Mouse (Mus musculus) T-cell, adult 2 months (primary cell): ENCODE results near the gene Tuba8.
A peak's percentile ranks its signal among the peaks of the same experiment; 100 is the strongest.

ENCODE experiments used
- DNase-seq: peaks from one replicate; pipeline ENCODE4 v3.0.0; 2022; ENCODE audit warnings: low spot score

Tuba8 gene

GRCm38 (mm10) chr6:121210149-121210925, at the start of gene Tuba8:
TSS of gene Tuba8 (plus strand) at chr6:121210696.
- peak; percentile 21 for DNase-seq

DNA sequence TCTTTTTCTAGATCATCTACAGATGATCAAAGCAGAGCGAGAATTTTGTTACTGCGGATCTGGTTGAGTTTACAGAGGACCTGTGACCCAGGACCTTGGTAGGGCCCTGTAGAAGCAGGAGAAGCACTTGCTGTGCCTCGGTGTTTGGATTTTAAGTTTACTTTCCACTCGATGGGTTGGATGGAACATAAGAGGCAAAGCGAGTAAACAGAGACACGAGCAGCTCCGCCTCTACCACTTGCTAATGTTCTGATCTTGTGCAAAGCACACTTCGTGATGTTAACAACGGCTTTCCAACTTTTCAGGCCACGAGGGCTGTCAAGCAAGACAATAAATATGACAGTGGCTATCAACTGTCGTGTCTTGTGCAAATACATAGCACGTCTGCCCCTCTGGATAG, 47.9 kb upstream of the Tuba8 start:
- no peak for DNase-seq

GRCm38 (mm10) chr6:121166098-121166552, 44.4 kb upstream of the Tuba8 start:
- no peak for DNase-seq

DNA sequence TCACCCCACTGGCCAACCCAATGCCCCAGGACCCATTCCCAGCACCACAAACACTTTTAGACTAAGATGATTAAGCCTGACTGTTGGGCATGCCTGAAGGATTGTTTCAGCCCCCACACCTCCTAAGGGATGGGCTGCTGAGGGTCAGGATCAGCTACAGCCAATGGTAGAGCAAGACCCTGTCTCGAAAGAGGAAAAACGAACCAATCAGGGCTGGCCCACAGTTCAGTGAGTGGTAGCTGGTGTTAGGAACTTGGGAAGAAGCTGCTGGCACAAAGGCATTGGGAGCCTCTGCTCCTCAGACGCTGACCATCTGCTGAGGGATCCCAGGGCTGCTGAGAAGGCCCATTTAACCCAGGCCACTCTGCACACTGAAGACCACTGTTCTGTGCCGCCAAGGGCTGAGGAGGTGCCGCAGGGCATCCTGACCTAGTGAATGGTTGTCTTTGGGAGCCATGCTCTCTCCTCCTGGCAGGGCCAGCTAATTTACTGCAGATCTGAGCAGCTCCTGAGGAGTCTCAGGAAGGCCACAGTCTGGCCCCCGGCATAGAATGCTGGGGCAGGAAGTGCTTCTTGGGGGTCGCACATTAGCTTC, 43.0 kb upstream of the Tuba8 start:
- DNase-seq = no peak

GRCm38 (mm10) chr6:121171102-121171501, 39.4 kb upstream of the Tuba8 start:
- DNase-seq = no peak

DNA sequence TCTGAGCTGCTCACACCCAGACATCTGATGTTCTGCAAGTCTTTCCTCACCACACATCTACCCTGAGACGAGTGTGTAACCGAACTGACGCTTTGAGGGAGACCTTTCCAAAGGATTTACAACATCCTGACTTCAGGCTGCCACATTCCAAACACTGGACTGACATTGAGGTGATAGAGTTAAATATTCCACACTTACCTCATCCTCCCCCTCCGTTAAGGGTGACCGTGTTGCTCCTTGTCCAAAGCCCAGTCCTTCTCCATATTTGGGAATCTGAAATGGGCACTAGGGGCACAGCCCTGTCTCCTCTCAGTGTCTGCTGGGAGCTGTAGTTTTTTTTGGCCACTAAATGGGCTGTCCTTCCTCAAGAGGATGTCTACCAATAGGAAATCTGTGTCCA, 37.0 kb upstream of the Tuba8 start:
- DNase-seq = no peak

DNA sequence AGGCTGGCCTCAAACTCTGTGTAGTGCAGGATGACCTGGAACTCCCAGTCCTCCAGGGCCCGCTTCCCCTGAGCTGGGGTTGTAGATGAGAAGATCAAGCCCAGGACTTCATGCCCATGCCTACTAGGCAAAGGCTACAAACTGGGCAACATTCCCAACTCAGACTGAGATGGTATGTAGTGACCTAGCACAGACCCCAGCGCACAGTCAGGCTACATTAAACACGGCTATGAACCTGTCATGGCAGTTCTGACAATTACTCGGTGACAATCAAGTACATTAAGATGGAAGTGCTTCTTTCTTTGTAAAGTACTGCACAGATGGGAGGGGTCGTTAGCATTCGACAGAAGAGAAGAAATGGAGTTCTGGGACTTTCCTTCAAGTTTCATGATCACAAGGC, 35.7 kb upstream of the Tuba8 start:
- DNase-seq = no peak

DNA sequence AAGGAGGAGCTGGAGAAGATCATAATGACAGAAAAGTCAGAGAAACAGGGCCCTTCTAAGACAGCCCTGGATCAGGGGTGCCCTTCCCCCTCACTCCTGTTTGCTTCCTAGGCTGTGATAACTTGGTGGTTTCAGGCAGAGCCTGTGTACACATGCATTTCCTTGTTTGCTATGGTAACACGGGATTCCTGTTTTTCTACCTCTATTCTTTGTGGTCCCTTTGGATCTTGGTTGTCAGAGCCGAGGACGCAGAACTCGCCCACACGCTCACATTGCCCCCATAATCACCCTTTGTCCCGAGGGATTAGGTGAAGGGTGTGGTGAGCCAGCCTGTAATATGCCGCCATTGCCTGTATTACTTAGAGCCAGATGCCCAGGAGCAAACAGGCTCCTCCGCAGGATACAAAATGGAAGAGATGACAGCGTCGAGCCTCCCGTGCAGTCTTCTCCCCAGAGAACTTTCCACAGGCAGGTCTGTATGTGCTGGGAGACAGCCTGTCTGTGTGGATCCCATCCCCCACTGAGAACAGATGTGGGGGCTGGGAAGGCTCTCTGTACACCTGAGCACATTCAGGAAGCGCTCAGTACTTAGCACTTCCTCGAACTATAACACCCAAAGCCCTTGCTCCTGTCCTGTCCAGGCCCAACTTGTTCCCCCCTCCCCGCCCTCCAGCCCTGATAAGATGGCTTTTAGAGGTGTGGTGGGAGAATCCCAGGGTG, 34.3 kb upstream of the Tuba8 start:
- no peak for DNase-seq

- DNase-seq = no peak
These were observed 33.8 kb upstream of the Tuba8 start for GRCm38 (mm10) chr6:121176731-121177098.

GRCm38 (mm10) chr6:121177118-121177708, 33.3 kb upstream of the Tuba8 start:
- no peak for DNase-seq

- DNase-seq = peak; percentile 42
These were observed 31.7 kb upstream of the Tuba8 start for GRCm38 (mm10) chr6:121178700-121179358.

- no peak for DNase-seq
These were observed 30.6 kb upstream of the Tuba8 start for GRCm38 (mm10) chr6:121179846-121180245.

DNA sequence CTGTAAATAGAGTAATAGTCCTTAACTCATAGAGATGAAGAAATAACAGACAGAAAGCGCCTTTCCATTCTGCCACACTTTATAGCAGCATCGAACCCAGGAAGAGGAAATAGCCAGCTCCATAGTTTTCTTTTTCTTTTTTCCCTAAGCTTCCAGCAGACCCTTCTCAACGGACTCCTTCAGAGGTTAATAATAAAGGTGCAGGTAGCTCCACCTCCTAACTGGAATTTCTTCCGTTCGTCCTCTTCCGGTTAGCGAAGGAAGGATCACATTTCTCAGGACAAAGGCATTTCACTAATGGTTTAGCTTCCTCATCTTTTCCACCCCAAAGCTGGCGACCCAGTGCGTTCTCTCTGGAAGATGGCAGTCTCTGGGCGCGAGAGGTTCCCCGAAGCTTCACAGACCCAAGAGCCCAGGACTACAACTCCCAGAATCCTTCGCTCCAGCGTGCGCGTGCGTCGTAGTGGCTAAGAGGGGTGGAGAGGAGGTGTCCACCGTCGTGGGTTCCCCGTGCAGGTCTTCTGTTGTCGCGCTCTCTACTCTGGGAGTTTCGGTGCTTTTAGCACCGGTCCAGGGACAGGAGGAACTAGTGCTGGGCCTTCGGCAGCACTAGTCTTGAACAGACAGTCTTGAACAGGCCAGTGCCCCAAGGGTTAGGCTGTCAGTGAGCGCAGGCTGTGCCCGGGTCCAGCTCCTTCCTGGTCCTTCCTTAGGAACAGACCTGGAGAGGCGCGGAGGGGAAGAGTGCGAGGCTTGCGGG, 26.9 kb upstream of the Tuba8 start, which contains the start of gene Pex26:
TSS of gene Pex26 (plus strand) at position 254 of the 760 bp plus-strand sequence.
- DNase-seq = peak; percentile 95

DNA sequence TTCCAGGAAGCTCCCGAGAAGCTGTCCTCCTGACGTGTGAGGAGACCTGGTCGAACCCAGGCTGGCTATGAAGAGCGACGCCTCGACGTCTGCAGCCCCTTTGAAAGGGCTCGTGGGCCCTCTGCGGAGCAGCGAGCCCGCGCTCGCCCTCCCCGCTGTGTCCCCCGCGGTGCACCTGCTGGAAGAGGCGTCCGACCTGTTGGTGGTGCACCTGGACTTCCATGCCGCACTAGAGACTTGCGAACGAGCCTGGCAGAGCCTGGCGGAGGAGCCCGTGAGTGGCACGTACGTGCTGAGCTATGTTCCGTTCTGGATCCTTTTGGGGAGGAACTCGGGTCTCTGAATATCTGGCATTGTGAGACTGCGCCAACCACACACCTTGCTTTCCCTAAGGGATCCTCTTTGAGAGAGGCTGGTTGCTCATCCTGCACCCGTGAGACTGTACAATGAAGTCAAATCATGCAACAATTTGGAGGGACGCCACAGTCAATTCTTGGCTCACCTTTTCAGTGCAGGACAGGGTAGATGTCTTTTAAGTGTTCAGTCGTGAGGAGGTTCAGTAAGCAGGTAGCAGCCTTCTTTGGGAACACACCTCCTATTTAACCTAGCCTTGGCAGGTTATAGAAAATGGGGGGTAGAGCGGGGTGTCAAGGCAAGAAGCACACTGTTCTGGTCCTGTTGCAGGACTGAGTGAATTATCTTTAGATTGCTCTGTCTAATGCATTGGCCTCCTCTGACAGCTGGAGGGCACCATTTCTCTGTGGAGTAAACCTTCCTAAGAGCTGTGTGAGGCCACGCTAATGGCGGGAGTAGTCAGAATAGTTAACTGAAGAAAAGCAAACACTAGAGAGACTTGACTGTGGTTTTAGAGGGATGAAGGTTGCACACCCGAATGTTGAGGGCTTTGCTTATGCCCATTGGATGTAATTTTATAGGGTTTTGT, 26.0 kb upstream of the Tuba8 start:
- DNase-seq = peak; percentile 75

DNA sequence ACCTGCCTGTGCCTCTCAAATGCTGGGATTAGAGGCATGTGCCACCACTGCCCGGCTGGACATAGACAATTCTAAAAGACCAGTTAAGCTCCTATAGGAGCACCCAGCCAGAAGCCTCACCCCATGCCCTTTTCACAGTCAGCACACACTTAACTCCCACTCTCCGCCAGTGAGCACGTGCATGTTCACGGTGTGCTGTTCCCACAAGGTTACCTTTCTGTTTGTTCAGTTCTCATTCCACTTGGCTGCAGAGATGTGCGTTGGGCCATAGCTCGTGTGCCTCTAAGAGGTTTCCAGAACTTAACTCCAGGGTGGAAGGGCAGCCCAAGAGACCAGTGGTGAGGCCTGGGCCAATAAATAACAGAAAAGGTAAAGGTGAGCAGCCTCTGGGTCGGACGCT, 25.3 kb upstream of the Tuba8 start:
- DNase-seq = no peak

DNA sequence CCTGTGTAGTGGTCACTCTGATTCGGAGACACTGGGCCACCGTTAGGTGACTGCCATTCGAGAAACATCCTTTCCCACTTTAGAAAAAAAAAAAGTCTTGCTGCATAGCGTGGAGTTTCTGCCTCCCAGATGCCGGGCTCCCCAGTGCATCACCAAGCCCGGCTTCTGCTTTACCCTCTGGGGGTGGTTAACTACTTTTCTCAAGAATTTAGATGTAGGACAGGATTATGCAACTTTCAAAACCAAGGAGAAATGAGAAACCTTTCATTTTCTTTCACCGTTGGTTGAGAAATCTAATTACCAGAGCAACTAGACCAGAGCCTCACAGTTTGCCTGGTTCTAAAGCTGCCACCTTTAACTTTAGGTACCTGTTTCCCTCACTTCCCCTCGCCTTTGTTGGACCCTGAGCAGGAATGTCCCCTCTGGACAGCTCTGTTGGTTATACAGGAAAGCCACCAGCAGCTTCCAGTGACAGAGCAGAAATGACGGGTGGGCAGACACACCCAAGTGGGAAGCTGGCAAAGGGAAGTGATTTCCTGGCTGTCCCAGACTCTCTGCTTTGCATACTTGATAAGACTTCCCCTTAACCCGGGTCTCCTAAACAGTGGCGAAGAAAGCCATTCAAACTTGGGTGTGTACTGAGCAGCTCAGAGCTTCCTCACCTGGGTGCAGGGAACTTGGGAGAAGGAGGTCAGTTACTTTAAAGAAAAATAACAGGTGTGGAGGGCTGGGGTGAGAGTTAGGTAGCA, 19.1 kb upstream of the Tuba8 start:
- DNase-seq = no peak

- DNase-seq = no peak
These were observed 16.2 kb upstream of the Tuba8 start for GRCm38 (mm10) chr6:121194061-121194955.

DNA sequence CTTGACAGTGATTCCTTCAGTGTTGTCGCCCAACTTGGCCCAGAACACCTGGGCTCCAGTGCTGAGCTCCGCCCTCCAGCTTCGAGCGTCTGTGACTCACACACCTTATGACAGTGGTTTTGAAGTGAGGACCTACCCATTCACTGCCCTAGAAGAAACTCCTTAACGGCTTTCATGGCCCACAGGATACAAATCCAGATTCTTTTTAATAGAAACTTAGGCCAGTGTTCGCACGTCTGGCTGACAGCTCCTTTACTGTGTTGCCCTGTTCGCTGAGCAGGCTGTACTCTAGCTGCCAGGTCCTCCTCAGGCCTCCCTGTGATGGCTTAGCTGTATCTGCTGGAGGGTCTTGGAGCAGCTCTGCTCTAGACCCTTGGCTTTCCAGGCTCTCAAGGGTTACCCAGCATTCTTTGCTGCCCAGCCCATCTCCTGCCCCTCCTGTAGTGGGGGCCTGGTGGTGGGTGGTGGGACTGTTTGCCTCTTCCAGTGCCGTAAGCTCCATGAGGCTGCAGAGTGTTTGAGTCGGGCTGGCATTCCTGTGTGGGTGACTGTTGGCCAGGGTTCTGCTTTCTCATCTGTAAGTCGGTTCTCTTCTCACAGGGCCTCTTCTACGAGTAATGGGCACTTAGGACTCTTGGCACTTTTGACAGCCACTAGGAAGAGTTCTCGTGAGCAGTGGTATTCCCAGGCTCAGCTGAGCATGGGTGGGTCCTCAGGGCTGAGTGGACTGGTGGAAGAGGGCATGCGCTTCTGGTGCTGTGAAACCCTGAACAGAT, 15.4 kb upstream of the Tuba8 start:
- no peak for DNase-seq
